Mouse (Mus musculus) MEL (cell line): ENCODE data around the gene Prkg2.

Experiments
- CTCF ChIP-seq, 3 experiments: IDR thresholded peaks in 2 of 3; conservative IDR thresholded peaks in 1 of 3; 2 replicates each; pipeline ENCODE4 v1.5.1; 2011 to 2012; ENCODE audit warnings: low read length in 3 of 3, low read depth in 2 of 3, mild to moderate bottlenecking in 2 of 3, improper control_type of control experiment in 1 of 3, inconsistent platforms in 1 of 3, mixed read lengths in 1 of 3, moderate library complexity in 1 of 3; ENCODE audit not compliant: control insufficient read depth in 1 of 3, insufficient read depth in 1 of 3, poor library complexity in 1 of 3, severe bottlenecking in 1 of 3
- RCOR1 ChIP-seq: IDR thresholded peaks from 2 replicates; pipeline ENCODE4 v1.6.1; 2012; ENCODE audit warnings: low read depth, mild to moderate bottlenecking, inconsistent platforms, low read length, improper control_type of control experiment

GRCm38 (mm10) chr5:98936650-98937049 lies 100.5 kb downstream of the Prkg2 start:
- TF ChIP-seq RCOR1 (no peak), CTCF (IDR thresholded peaks at IDR 0.05 in 2 of 3, conservative IDR thresholded peaks at IDR 0.05 in 1 of 3; ENCODE audit: control insufficient read depth in 1 of 3, insufficient read depth in 1 of 3, low read depth in 2 of 3, low read length in 3 of 3, poor library complexity in 1 of 3, severe bottlenecking in 1 of 3) (no peak)
